Mouse (Mus musculus): ENCODE data around the gene Megf11.

DNA sequence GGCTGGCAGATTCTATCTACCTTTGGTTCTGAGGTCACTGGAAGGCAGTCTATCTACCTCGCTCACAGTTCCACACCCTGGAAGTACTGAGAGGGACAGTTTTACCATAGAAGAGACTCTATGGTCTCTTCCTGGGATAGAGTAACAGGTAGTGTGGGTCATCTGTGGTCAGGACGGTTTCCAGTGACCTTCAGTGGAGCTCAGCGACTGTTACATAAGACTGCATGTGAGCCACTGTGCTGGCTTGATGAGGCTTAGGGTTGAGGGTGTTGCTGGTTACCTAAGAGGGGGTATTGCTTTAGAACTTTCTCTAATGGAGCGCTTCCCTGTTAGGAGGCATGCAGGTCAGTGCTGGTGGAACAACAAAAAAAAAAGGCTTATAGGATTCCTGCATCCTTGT lies 68.8 kb downstream of the Megf11 start:
- TF ChIP-seq EP300 (IDR thresholded peaks at IDR 0.05) (no peak), CTCF (IDR thresholded peaks at IDR 0.05) (no peak)
